Mouse (Mus musculus) cerebellum, postnatal 4 days (tissue): Measurements from ENCODE around the gene Tbck.

Experiments
- DNase-seq, 2 experiments: peaks; one replicate each; pipeline ENCODE4 v3.0.0; 2022; ENCODE audit warnings: low spot score in 2 of 2, mixed read lengths in 1 of 2

Gene Tbck

DNA sequence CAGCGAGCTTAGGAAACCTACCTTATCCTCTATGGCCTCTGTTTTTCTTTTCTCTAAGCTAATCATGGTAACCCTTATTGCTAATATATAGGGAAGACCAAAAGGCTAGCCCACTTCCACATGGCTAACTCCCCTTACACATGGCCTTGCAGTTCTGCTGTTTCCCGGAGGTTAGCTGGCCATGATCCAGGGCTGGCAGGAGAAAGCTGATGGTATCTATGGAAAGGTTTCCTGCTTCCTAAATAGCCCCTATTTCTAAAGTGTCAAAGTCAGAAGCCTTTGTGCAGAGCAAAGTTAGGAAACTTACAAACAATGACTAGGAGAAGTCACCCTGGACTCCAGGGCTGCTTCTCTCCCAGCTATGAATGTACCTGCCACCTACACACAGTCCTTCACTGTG lies 184.9 kb downstream of the Tbck start:
- no peak for DNase-seq

DNA sequence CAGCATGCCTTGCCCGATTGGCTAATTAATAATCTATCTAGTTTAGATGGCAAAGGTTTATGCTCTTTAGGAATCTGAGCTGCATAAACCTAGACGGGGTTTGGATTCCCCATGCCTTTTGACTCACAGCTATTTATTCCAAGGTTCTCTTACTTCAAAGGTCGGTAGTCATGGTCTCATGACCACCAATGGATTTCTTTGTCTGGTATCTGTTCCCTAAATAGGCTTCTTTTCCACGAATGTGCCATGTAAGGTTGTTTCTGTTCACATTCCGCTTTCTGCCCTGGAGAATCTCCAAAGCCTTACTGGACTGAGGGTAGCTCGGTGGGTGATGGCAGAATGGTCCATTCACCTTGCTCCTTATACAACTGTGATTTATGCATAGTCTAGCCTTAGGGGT lies 186.1 kb downstream of the Tbck start:
- no peak for DNase-seq

GRCm38 (mm10) chr3:132871318-132871904 lies 187.5 kb downstream of the Tbck start:
- no peak for DNase-seq

DNA sequence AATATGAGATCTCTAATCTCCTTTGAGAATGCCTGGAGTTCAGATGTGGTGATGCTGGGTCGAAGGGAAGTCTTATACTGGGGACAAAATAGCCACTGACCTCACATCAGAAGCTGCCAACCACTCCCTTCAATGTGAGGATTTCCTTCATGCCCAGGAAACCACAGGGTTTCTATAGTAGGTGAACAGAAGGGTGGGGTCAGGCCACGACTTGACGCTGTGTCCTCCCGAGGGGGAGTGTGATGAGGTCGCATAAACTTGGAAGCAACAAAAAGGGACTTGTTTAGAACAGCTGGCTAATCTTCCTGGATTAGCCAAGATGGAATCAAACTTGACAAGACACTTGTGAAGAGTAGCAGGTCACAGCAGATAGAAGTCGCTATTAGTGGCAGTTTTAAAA lies 189.3 kb downstream of the Tbck start:
- no peak for DNase-seq

DNA sequence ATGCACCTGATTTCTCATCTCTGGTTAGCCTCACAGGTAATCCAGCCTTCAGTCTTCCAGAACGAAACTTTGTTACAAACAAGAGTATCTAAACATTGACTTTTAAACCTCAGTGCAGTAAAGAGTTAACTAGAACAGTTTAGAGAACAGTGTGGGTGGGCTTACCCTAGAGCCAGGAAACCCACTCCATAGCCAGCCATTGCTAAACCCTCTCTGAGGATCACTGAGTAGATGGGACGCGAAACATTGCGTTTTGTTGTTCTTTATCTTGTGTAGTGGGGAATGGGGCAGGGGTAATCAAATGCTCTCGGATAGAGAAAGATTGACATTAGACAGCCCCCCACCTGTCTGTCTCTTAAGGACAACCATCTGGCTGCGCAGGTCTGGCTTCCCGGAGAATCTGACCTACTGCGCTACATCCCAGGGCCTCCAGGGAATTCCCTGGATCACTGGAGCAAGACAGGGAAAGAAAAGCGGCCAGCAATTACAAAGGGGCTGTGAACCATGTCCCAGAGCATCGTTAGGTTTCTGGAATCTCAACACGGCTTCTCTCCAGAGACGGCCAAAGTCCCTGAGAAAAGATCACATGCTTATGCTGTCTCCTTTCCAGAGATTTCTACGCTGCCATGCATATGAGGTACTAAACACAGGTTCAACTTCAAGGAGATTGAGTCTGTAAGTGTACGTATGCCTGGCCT lies 192.2 kb downstream of the Tbck start:
- DNase-seq: no peak

GRCm38 (mm10) chr3:132876933-132877676 lies 193.2 kb downstream of the Tbck start:
- no peak for DNase-seq

- DNase-seq: no peak
These were observed 196.4 kb downstream of the Tbck start for GRCm38 (mm10) chr3:132880361-132880760.

- no peak for DNase-seq
These were observed 196.9 kb downstream of the Tbck start for GRCm38 (mm10) chr3:132880826-132881225.

GRCm38 (mm10) chr3:132883256-132883655 lies 199.3 kb downstream of the Tbck start:
- DNase-seq: no peak

GRCm38 (mm10) chr3:132884459-132884858 lies 200.5 kb downstream of the Tbck start:
- DNase-seq: no peak

DNA sequence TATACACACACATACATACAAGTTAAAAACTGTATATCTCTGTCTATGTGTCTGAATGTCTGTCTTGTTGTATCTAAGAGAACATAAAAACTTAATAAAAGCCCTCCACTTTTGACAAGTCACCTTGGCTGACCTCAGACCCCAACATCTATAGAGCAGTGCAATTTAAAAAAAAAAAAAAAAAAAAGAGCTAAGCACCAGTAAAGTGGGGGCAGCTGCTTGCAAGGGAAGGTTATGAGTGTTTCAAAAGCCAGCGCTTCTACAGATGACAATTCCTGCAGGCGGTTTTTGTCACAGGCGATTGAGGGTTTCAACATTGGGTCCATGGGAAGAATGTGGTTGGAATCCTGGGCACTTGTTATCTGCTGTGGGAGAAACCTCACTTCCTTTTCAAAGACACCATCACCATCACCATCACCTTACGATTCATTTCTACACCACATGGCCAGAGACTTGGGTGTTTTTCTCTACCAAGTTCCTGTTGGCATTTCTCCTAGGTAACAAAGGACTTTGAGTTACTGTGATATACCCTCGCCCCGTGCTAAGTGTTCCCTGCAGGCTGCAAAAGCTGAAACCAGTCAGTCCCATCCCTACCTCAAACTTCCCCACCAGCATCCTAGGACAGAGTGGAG lies 202.6 kb downstream of the Tbck start:
- DNase-seq: no peak

DNA sequence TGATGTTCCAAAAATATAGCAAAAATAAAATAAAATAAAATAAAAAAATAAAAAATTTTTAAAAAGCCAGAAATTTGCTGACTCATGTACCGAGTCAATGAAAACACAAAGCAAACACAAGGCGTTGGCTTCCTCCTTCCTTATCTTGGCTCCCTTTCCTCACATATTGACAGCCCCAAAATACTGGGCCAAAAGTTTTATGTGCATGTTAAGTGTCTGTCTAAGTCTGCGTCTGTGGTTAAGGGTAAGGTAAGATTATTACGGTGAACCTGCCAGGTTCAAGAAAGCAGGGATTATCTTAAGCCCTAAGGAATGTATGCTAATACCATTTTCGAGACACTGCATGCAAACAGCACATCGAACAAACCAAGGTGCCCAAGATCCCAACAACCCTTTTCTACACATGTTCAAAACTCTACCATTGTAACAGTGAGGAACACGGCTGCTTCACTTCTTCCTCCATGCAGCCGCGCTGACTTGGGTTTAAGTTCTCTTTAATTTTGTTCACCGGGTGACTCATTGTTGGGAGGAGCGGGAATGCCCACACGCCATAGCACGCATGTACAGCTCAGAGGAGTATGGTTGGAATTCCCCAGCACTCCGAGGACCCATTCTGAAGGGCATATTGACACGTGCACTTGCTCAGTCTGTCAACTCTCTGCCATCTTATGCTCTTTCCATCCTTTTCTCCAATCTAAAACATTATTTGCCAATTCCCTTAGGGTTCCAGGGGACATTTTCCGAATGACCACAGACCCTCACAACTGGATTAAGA lies 203.3 kb downstream of the Tbck start:
- no peak for DNase-seq
